Mouse (Mus musculus) urinary bladder, adult 2 months (tissue): Measurements from ENCODE around the gene Cib4. TPM values are rescaled to one million over a fixed set of nuclear protein-coding genes. Genes with fewer than 3 reads are reported as not detected.

Experiments
- DNase-seq: peaks from one replicate; pipeline ENCODE4 v3.0.0; 2022; ENCODE audit warnings: low spot score
- polyA plus RNA-seq: library from polyadenylated mRNA; depleted of rRNA; stranded (reverse); fragments of >200 nt; gene quantifications from 2 replicates; pipeline ENCODE4 v1.2.3, GENCODE M21; 2012

Cib4 gene
- polyA plus RNA-seq, 1 experiment = 0.40 TPM

GRCm38 (mm10) chr5:30571820-30572219 lies 26.2 kb upstream of the Cib4 start:
- no peak for DNase-seq

GRCm38 (mm10) chr5:30568479-30568878 lies 22.8 kb upstream of the Cib4 start:
- DNase-seq = no peak

- DNase-seq = no peak
These were observed 14.4 kb upstream of the Cib4 start for GRCm38 (mm10) chr5:30559986-30560493.

GRCm38 (mm10) chr5:30559421-30559820 lies 13.8 kb upstream of the Cib4 start:
- no peak for DNase-seq

- DNase-seq = no peak
These were observed 10.6 kb upstream of the Cib4 start for GRCm38 (mm10) chr5:30556284-30556683.

- no peak for DNase-seq
These were observed 9.3 kb upstream of the Cib4 start for GRCm38 (mm10) chr5:30554981-30555380.

GRCm38 (mm10) chr5:30553936-30554335 lies 8.3 kb upstream of the Cib4 start:
- no peak for DNase-seq

GRCm38 (mm10) chr5:30552006-30552405 lies 6.4 kb upstream of the Cib4 start:
- DNase-seq = no peak

GRCm38 (mm10) chr5:30551022-30551638 lies 5.5 kb upstream of the Cib4 start:
- no peak for DNase-seq

GRCm38 (mm10) chr5:30550334-30551021 lies 4.8 kb upstream of the Cib4 start:
- DNase-seq = no peak

GRCm38 (mm10) chr5:30548681-30549080 lies 3.0 kb upstream of the Cib4 start:
- no peak for DNase-seq

GRCm38 (mm10) chr5:30536051-30536570 lies 9.5 kb downstream of the Cib4 start:
- DNase-seq = no peak

GRCm38 (mm10) chr5:30534637-30535036 lies 11.0 kb downstream of the Cib4 start:
- DNase-seq = no peak

- DNase-seq = no peak
These were observed 16.7 kb downstream of the Cib4 start for GRCm38 (mm10) chr5:30528906-30529305.

GRCm38 (mm10) chr5:30527129-30527528 lies 18.5 kb downstream of the Cib4 start:
- DNase-seq = no peak

GRCm38 (mm10) chr5:30525920-30526836 lies 19.5 kb downstream of the Cib4 start:
- no peak for DNase-seq

GRCm38 (mm10) chr5:30524213-30524612 lies 21.4 kb downstream of the Cib4 start:
- no peak for DNase-seq

- no peak for DNase-seq
These were observed 22.5 kb downstream of the Cib4 start for GRCm38 (mm10) chr5:30523131-30523530.

- DNase-seq = no peak
These were observed 23.2 kb downstream of the Cib4 start for GRCm38 (mm10) chr5:30522406-30522805.

- no peak for DNase-seq
These were observed 25.4 kb downstream of the Cib4 start for GRCm38 (mm10) chr5:30520214-30520732.

GRCm38 (mm10) chr5:30519494-30519893 lies 26.1 kb downstream of the Cib4 start:
- DNase-seq = no peak

GRCm38 (mm10) chr5:30518547-30518946 lies 27.1 kb downstream of the Cib4 start:
- DNase-seq = no peak
